Mouse (Mus musculus) gastrocnemius, postnatal 14 days (tissue): ENCODE data around the gene Sec24c. TPM values are rescaled to one million over a fixed set of nuclear protein-coding genes. Genes with fewer than 3 reads are reported as not detected.
"Not testable (repeated sequence)": the region's sequence is repeated elsewhere in the genome, so short reads cannot be mapped to it uniquely, and the experiment has no call there.

Source experiments
- DNase-seq: peaks from one replicate; pipeline ENCODE4 v3.0.0; 2021; ENCODE audit warnings: mixed read lengths
- intact Hi-C: fragments of 180-260 bp; cut with DNase I; formaldehyde crosslinking; loops from one replicate; pipeline ENCODE4 v1.15.1; 2025; ENCODE audit warnings: low total_unique reads
- long read RNA-seq, 2 experiments: library from polyadenylated mRNA; stranded (forward); transcript quantifications; one replicate each; pipeline ENCODE4 v2.0.0; 2021
- total RNA-seq, 2 experiments: library from RNA; stranded (reverse); gene quantifications; 2 replicates each; pipeline ENCODE4 v1.2.3; 2021

Gene Sec24c
- 10 to 100 TPM; 56.7 to 60.1 TPM for total RNA-seq
- long read RNA-seq, experiment 1, full-length matches to known transcripts, result 3 of 35 reads
- long read RNA-seq, experiment 1, partial matches to known transcripts, result 23 of 35 reads
- long read RNA-seq, experiment 1, other reads (novel, unspliced or antisense), result 9 of 35 reads
- long read RNA-seq, experiment 2, full-length matches to known transcripts, result 6 of 53 reads
- long read RNA-seq, experiment 2, partial matches to known transcripts, result 30 of 53 reads
- long read RNA-seq, experiment 2, other reads (novel, unspliced or antisense), result 17 of 53 reads

- intact Hi-C loops, result no loop called here
- DNase-seq, result peak; percentile 99
Observed at GRCm38 (mm10) chr14:20674064-20674833, at the start of gene Sec24c. TSS of gene Sec24c (plus strand) at chr14:20674308.

DNA sequence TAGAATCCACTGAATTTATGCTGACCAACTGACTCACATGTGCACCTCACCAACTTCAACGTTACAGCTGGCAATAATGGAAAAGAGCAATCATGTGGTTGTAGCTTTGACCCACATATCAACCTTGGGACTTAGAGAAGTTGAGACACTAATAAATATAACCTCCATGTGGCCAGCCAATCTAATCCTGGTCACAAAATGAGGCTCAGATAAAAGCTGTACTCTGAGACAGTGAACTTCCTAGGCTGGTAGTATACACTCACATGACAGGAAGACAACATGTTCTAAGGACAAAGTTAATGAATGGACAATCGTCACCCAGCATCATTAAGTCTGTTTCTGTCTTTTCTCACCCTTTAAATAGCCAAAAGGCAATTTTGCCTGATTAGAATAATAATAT, 47.7 kb upstream of the Sec24c start:
- DNase-seq, result no peak
- intact Hi-C loops, result no loop called here

DNA sequence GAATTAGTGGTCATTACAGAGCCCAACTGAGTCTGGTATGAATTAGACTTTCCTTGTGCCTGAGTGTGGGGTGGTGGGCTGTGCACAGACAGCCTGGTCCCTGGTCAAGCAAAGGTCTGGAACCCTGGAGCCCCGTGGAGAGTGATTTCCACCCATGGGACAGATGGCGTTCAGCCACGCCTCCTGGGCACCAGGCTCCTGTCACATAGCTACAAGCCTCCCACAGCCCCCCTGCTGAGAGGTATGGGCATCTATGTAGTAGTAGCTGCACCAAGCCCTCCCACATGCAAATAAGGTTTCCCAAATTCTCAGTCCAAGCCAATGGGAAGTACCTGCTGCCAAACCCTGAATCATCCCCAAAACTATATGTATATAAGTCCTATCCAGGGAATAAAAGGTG, 47.1 kb upstream of the Sec24c start:
- no peak for DNase-seq
- intact Hi-C loops, result no loop called here

GRCm38 (mm10) chr14:20631253-20631652, 42.9 kb upstream of the Sec24c start:
- no peak for DNase-seq

GRCm38 (mm10) chr14:20635546-20635945, 38.6 kb upstream of the Sec24c start:
- intact Hi-C loops, result no loop called here
- no peak for DNase-seq

More at GRCm38 (mm10) chr14:20631253-20631652, 42.9 kb upstream of the Sec24c start:
- intact Hi-C loops, result no loop called here

GRCm38 (mm10) chr14:20636968-20637367, 37.1 kb upstream of the Sec24c start:
- intact Hi-C loops, DNase-seq: not testable (repeated sequence)

DNA sequence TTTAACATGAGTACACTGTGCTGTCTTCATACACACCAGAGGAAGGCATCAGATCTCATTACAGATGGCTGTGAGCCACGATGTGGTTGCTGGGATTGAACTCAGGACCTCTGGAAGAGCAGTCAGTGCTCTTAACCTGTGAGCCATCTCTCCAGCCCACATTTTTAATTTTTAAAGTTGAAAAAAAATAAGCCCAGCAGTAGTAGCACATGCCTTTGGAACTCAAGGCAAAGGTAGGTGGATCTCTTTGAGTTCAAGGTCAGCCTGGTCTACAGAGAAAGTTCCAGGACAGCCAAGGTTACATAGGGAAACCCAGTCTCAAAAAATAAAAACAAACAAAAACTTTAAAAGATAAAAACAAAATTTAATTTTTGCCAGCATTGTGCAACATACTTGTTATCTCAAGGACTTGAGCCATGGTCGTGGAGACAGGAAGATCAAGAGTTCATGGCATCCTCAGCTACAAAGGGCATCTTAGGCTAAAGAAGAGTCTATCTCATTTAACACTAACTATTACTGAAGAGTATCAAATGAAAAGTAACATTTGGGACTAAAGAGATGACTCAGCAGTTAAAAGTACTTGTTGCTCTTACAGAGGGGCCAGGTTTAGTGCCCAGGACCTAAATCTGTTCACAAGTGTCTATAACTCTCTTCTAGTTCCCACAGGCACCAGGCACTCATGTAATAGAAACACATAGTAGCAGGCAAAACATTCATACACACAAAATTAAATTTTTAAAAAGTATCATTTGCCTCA, 36.1 kb upstream of the Sec24c start:
- intact Hi-C loops, result no loop called here
- no peak for DNase-seq

DNA sequence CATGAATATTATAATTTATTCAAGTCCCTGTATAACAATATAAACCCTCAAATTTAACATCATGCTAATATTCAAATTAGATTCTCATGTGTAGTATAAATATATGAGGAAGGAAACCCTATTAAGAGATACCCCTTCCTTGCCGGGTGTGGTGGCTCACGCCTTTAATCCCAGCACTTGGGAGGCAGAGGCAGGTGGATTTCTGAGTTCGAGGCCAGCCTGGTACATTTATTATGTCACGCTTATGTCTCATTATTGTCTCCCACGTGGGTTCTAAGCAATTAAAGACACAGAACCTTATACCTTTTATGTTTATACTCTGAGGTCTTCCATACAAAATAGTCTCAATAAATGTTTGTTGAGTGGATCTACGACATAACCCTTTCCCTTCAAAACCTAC, 35.4 kb upstream of the Sec24c start:
- DNase-seq, result no peak
- intact Hi-C loops, result no loop called here

DNA sequence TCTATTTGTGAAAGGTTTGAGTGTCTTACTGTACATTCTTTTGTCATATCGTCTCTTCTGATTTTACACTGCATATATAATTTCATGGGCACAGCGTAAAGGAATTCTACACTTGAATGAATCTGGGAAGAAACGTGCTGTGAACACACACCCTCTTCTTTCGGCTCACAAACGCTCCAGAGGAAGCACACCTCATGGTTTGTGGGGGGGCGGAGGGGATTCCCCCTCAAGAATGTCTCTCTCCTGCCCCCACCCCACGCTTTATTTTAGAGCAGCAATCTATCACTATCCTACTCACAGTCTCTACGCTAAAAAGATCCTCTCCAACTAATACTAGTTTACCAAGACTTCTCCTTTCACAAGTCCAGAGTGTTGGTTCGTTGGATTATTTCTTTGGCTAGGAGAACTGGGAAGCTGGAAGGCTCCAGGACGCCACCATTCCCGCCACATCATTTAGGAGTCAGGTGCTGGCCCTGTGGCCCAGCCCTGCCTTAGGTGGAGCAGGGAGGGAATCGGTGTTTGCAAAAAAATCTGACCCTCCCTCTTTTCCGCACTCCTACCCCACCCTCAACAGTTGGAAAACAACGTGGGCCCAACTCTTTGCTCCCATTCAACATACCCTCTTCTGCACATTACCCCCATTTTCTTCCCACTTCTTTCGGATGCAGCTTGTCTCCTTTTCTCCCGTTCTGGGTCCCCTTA, 34.0 kb upstream of the Sec24c start:
- DNase-seq, result no peak
- intact Hi-C loops, result no loop called here

- intact Hi-C loops, result no loop called here
- peak; percentile 98 for DNase-seq
Observed at GRCm38 (mm10) chr14:20640644-20641437, 33.3 kb upstream of the Sec24c start, which contains the start of gene Usp54. TSS of gene Usp54 (minus strand) at chr14:20641063.

DNA sequence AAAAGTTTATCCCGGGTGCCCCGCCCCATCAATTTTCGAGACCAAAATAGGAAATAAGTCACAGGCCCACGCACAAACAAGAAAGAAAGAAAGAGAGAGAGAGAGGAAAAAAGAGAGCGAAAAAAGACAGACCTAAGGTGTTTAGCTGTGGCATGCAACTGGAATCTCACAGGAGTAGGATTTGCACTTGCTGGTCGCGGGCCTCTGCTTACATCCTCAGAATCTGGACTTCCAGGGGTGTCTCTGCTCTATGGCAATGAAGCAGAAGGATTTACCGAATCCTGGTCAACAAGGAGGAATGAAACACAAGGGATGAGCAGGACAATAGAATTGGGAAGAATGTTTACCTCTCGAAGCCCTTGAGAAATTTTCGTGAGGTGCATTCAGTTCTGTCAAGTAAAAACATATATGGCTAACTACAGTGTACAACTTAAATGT, 32.7 kb upstream of the Sec24c start:
- intact Hi-C loops, result no loop called here
- DNase-seq, result no peak

DNA sequence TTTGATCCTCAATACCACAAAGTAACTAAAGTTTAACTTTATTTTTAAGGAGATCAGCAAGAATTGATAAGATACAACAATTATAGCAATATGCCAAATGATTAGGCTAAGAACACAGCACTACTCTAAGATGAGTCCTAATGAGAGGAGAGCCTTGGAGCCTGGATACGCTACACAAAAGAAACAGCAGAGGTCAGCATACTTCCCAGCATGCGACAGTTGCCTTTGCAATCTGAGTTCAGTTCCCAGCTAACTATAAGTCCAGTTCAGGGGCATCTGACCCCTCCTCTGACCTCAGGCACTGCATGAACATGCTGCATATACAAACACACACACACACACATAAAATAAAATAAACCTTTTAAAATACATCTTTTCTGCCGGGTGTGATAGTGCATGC, 28.6 kb upstream of the Sec24c start:
- no peak for DNase-seq
- intact Hi-C loops, result no loop called here

DNA sequence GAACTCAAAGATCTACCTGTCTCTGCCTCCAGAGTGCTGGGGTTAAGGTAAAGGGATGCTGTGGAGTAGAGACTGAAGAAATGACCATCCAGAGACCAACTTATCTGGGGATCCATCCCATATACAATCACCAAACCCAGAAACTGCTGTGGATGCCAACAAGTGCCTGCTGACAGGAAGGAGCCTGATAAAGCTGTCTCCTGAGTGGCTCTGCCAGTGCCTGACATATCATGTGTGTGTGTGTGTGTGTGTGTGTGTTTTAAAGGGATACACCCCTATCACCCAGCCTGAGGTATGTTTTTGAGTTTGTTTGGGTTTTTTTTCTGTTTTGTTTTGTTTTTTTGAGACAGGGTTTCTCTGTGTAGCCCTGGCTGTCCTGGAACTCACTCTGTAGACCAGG, 27.7 kb upstream of the Sec24c start:
- intact Hi-C loops, result no loop called here
- no peak for DNase-seq

- intact Hi-C loops, result no loop called here
- no peak for DNase-seq
Observed at GRCm38 (mm10) chr14:20651000-20651399, 23.1 kb upstream of the Sec24c start.

DNA sequence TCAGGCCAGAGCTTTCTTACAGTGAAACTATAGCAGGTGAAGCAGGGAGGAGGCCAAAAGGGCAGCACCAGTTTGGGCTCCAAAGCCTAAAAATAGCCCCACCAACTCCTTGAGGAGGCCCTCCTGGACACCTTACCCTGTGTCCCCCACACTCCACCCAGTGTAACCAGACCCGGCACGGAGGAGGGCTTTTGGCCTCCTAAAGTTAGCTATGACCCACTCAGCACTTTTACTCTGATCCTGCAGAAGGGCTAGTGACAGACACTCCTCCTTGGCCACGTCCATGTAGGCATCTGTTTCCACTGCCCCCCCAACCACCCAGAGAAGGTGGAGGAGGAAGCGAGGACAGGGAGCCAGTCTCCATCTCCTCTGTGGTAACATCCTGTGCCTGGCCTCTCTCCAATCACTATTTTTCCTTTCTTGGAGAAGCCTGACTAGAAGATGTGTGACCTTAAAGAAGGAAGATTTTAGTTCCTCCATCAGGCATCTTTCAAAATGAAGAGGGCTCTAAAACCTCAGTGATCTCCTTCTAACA, 22.3 kb upstream of the Sec24c start:
- peak; percentile 74 for DNase-seq
- intact Hi-C loops, result no loop called here

DNA sequence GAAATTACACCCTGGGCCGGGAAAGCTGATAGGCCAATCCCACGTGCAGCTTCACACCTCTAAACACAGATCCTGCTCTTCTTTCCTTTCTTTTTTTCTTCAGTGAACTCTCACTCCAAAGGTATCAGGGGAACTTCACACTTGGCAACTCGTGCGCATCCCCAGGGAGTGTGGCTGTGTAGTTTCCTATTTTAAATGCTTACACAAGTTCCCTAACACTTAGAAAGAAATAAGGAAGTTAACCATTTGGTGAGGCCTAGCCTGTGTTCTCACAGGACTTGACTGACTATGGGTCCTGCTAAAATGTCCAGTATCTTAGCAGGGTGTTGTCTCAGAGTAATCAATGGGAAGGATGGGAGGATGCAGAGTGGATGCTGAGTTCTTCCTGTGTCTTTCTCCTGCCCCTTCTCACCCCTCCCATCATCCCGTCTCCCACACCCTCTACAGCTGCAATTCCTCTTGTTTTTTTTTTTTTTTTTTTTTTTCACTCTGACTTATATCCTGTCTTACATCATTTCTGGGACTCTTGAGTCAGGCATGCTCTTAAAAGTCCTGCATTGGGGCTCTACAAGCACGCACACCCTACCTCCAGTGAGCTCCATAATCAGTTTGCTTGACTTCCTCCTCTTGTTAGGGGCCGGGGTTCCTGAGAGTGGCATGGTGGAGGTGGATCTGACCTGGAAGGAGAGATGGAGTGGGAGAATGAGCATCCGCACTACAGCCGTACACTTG, 19.3 kb upstream of the Sec24c start:
- DNase-seq, result no peak
- intact Hi-C loops, result no loop called here

- peak; percentile 63 for DNase-seq
Observed at GRCm38 (mm10) chr14:20655731-20656130, 18.4 kb upstream of the Sec24c start.

GRCm38 (mm10) chr14:20656361-20656760, 17.7 kb upstream of the Sec24c start, which contains the start of gene Myoz1:
TSS of gene Myoz1 (minus strand) at chr14:20656540.
- DNase-seq, result peak; percentile 52
- intact Hi-C loops, result no loop called here

More at GRCm38 (mm10) chr14:20655731-20656130, 18.4 kb upstream of the Sec24c start:
- intact Hi-C loops, result no loop called here
